7 mouse cellular contexts compared by ENCODE assay signal in the genomic region with DNA sequence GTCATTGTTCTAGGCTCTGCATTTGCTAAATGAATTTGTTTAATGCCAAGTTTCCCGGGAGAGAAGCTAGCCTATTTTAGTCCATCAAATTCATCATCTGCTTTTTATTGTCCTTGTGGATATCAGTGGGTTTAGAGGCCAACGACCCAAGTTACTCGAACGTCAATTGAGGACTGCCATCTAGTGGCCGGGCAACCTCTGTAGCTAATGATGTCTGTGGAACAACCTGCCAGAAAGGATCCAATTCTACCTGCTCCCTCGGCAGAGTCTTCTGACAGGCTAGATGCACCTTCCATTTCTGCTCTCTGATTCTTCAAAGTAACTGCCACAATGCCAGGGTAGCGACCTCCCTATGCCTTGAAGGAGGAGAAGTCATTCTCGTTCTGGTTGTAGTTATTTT.
DNase-seq lines count a peak whose midpoint lies in the region; ATAC-seq lines count a peak whose summit lies in the region.

No protein-coding gene starts in this region.

- no peak overlapping the region for H3K4me3 ChIP-seq in midbrain, embryonic 12.5 days

- H3K9me3 ChIP-seq in midbrain, embryonic 12.5 days: no peaks in the 10 kb centered on the region

- intact Hi-C loops in left cerebral cortex, postnatal 10 days (cut with DNase I): loop anchor here (2.0 to 10.0 kb wide), 2 partner anchors 359 to 455 kb away; no protein-coding TSS in a partner anchor

- WGBS in midbrain, embryonic 12.5 days: 12% methylated on average over 8 of the region's 8 CpGs

- no peaks in the 10 kb centered on the region for H3K36me3 ChIP-seq in midbrain, embryonic 12.5 days

- no peak overlapping the region for H3K27ac ChIP-seq in midbrain, embryonic 12.5 days (replicated peaks)

- H3K4me2 ChIP-seq in midbrain, embryonic 12.5 days (replicated peaks): no peak overlapping the region

- H3K4me1 ChIP-seq in midbrain, embryonic 12.5 days: peaks cover 8% of the 10 kb centered on the region; the same call in 1 of the 2 replicates

- peak; percentile 91 for ATAC-seq in inflammation-experienced regulatory T-cells, adult 6 months
- peak; percentile 36 for ATAC-seq in midbrain, embryonic 12.5 days (ENCODE audit: low FRiP score, low read depth)

- peaks cover 10% of the 10 kb centered on the region for H3K27me3 ChIP-seq in midbrain, embryonic 12.5 days

- no peak overlapping the region for H3K9ac ChIP-seq in midbrain, embryonic 12.5 days (replicated peaks)

- DNase-seq in MN1 (ENCODE audit: low spot score): peak; percentile 83
- DNase-seq in brain, embryonic 18.5 days (ENCODE audit: low read depth, low spot score): peak; percentile 14
- peak; percentile 61 for DNase-seq in forelimb bud, embryonic 11.5 days (ENCODE audit: low read depth, low spot score)
- peak; percentile 57 to 77 for DNase-seq in left cerebral cortex, postnatal 10 days (ENCODE audit: extremely low spot score in 1 of 2, low spot score in 2 of 2)
- DNase-seq in skeletal muscle tissue, adult 2 months (ENCODE audit: low read depth, low spot score): peak; percentile 34

Comparison
In these comparisons a context has a peak if more than half of its experiments do, and no peak if none do; other contexts are left out.
1. DNase-seq: peak in every context shown above with its lines; median percentile 83 in MN1; 67 in left cerebral cortex, postnatal 10 days; 61 in forelimb bud, embryonic 11.5 days; 34 in skeletal muscle tissue, adult 2 months; 14 in brain, embryonic 18.5 days.